Mouse (Mus musculus): ENCODE results near the gene Bcdin3d.

DNA sequence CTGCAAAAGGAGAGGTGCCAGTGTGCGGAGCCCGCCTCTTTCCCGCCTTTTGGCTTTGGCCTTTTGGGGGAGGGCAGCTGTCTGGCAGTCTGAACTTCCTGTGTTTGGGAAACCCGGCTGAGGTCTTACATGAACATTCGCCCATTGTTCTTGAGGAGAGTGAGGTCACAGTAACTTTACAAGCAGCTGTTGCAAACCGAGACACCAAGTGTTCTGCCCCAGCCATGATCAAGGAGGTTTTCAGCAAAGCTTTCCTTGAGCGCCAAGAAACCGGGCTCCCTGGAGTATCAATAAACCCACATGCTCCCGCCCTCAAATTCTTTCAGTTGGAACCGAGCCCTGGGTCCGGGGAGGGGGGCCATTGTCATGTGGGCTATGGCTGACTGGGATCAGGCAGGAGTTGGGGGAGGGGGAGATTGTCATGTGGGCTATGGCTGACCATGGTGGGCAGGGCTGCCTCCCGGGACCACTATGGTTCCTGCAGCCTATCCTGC, 54.0 kb downstream of the Bcdin3d start:
- TF ChIP-seq CTCF (IDR thresholded peaks at IDR 0.05; ENCODE audit: borderline replicate concordance, extremely low read depth, insufficient read depth, insufficient read length) (no peak), POLR2A (IDR thresholded peaks at IDR 0.05; ENCODE audit: borderline replicate concordance, extremely low read depth, insufficient read depth, insufficient read length, poor library complexity, severe bottlenecking) (no peak)

All from brain, embryonic 14.5 days (tissue).